Mouse (Mus musculus): ENCODE results near the gene Bbs9. TPM values are rescaled to one million over a fixed set of nuclear protein-coding genes. Genes with fewer than 3 reads are reported as not detected.
A peak's percentile ranks its signal among the peaks of the same experiment; 100 is the strongest.

Gene Bbs9
- total RNA-seq, 2 experiments from 2014 or later: 21.0 to 26.6 TPM

DNA sequence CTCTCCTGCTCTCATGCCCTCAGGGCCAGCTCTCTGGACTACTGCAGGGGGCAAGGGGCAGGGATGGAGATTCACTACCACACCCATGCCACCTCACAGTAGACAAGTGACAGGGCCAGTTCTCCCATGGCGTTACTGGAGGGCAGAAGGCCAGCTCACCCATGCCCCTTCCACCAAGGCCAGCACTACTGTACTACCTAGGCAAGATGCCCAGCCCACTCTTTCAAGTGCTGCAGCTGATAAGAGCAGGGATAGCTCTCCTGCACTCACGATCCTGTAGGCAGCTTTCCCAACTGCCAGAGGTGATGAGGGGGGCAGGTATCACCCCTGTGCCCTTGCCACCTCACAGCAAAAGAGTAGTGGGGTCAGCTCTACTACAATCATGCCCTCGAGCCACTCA lies 429.9 kb downstream of the Bbs9 start:
- DNase-seq (ENCODE audit: low spot score in 2 of 2): no peak
- H3K27ac ChIP-seq: no peak overlapping the region
- TF ChIP-seq CTCF (conservative IDR thresholded peaks at IDR 0.05): no peak
- no peak overlapping the region for H3K4me3 ChIP-seq

DNA sequence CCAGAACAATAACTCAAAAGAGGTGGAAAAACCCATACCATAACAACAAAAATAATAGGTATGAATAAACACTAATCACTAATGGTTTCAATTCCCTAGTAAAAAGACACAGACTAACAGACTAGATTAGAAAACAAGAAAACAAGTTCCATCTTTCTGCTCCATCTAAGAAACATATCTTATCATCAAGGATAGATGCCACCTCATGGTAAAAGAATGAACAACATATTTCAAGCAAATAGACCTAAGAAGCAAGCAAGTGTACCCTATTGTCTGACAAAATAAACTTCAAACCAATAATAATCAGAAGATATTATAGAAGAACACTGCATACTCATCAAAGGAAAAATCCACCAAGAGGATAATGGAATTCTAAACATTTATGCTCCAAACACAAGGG lies 441.3 kb downstream of the Bbs9 start:
- H3K27ac ChIP-seq: no peak overlapping the region
- H3K4me3 ChIP-seq: no peak overlapping the region
- no peak for DNase-seq (ENCODE audit: low spot score in 2 of 2)
- TF ChIP-seq CTCF (conservative IDR thresholded peaks at IDR 0.05): peak; percentile 46

DNA sequence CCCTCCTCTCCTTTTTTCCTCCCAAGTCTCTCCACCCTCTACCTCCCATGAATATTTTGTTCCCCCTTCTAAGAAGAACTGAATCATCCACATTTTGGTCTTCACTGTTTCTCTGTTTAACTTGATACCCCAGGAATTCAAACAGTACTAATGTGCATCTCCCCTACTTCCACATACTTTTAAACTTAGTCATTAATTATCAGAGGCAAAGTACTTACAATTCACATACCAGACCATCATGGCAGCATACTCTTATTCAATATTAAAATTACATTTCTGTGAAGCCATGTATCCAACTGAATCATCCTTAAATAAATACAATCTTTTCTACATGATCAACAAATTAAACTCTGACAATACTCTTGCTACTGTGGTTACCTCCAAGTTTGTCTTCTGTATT lies 460.1 kb downstream of the Bbs9 start:
- TF ChIP-seq CTCF (conservative IDR thresholded peaks at IDR 0.05): no peak
- no peak for DNase-seq (ENCODE audit: low spot score in 2 of 2)
- Histone ChIP-seq H3K27ac (no peak overlapping the region), H3K4me3 (no peak overlapping the region)

Other genes with a start within 250 kb of the Bbs9 start
- 1 to 10 TPM; 6.4 to 6.7 TPM for gene Zfp599, start 215.8 kb upstream of the Bbs9 start, total RNA-seq (2021)
- gene Zfp810, start 168.1 kb upstream of the Bbs9 start, total RNA-seq (2021): 10 to 100 TPM; 19.9 to 23.2 TPM
- gene Anln, start 86.5 kb upstream of the Bbs9 start, total RNA-seq (2021): 10 to 100 TPM; 17.4 to 21.5 TPM
- gene 9530077C05Rik, start 64.2 kb upstream of the Bbs9 start, total RNA-seq (2021): 1 to 10 TPM; 7.6 to 9.6 TPM
- gene Gm17545, start 21.4 kb upstream of the Bbs9 start, total RNA-seq (2021): not detected
- gene Rp9, start 6.0 kb upstream of the Bbs9 start, total RNA-seq (2021): 10 to 100 TPM; 34.3 to 34.5 TPM

Measured in layer of hippocampus, adult 2 months (tissue).